Mouse (Mus musculus) midbrain, embryonic 16.5 days (tissue): ENCODE results near the gene Ifna15. TPM values are rescaled to one million over a fixed set of nuclear protein-coding genes. Genes with fewer than 3 reads are reported as not detected.

Experiments
- ATAC-seq: fragments of 200-750 bp; cut with Nextera tagmentation; 2 replicates; pipeline ENCODE4 v1.8.0; 2017; ENCODE audit warnings: moderate TSS enrichment
- H3K27ac ChIP-seq: fragments of 300-500 bp; sonication (generic); 2 replicates; pipeline ENCODE4 v1.5.1; 2014; ENCODE audit warnings: mild to moderate bottlenecking, low read length, mixed read lengths
- H3K27me3 ChIP-seq: fragments of 300-500 bp; sonication (generic); 2 replicates; pipeline ENCODE4 v1.6.1; 2014; ENCODE audit warnings: low read depth, low read length, mixed read lengths; ENCODE audit not compliant: control insufficient read depth, insufficient read depth
- H3K36me3 ChIP-seq: fragments of 300-500 bp; sonication (generic); 2 replicates; pipeline ENCODE4 v1.6.1; 2014; ENCODE audit warnings: mild to moderate bottlenecking, low read length, moderate library complexity, mixed read lengths; ENCODE audit not compliant: control insufficient read depth, insufficient read depth
- H3K4me1 ChIP-seq: fragments of 300-500 bp; sonication (generic); 2 replicates; pipeline ENCODE4 v1.6.1; 2014; ENCODE audit warnings: mild to moderate bottlenecking, low read length, mixed read lengths; ENCODE audit not compliant: control insufficient read depth, insufficient read depth
- H3K4me2 ChIP-seq: fragments of 300-500 bp; sonication (generic); 2 replicates; pipeline ENCODE4 v1.6.1; 2014; ENCODE audit warnings: mild to moderate bottlenecking, low read length, mixed read lengths
- H3K4me3 ChIP-seq: fragments of 300-500 bp; sonication (generic); 2 replicates; pipeline ENCODE4 v1.5.1; 2014; ENCODE audit warnings: low read depth, mild to moderate bottlenecking, low read length, moderate library complexity, mixed read lengths
- H3K9ac ChIP-seq: fragments of 300-500 bp; sonication (generic); 2 replicates; pipeline ENCODE4 v1.6.1; 2014; ENCODE audit warnings: low read depth, low read length, mixed read lengths
- H3K9me3 ChIP-seq: fragments of 300-500 bp; sonication (generic); replicated peaks from 2 replicates; pipeline ENCODE4 v1.6.1; 2014; ENCODE audit warnings: mild to moderate bottlenecking, low read length, mixed read lengths; ENCODE audit not compliant: control insufficient read depth, poor library complexity, severe bottlenecking
- WGBS: fragments of 180-500 bp; shearing (Covaris S2); extraction: QIAGEN DNeasy Blood & Tissue Kit; methylation state at CpG from one replicate; pipeline ENCODE4 v1.1.7; 2014; 5-methylcytosine and 5-hydroxymethylcytosine counted together
- polyA plus RNA-seq: library from polyadenylated mRNA; unstranded; fragments of >200 nt; fragmentation: Nextera tagmentation; extraction: Ambion mirVana; gene quantifications from 2 replicates; pipeline ENCODE4 v1.2.1, GENCODE M21; 2015

Gene Ifna15
- polyA plus RNA-seq, 1 experiment from 2014 or later: not detected

- ATAC-seq: no peak
- 81% methylated on average over 7 of the region's 7 CpGs for WGBS
- no peak overlapping the region for H3K4me2 ChIP-seq
- no peaks in the 10 kb centered on the region for H3K9me3 ChIP-seq
- H3K9ac ChIP-seq: no peak overlapping the region
- no peaks in the 10 kb centered on the region for H3K36me3 ChIP-seq
- no peak overlapping the region for H3K4me3 ChIP-seq
- H3K27ac ChIP-seq: no peak overlapping the region
- H3K4me1 ChIP-seq: no peaks in the 10 kb centered on the region
- H3K27me3 ChIP-seq: no peaks in the 10 kb centered on the region
Measured at GRCm38 (mm10) chr4:88536640-88537039, 21.4 kb downstream of the Ifna15 start.

GRCm38 (mm10) chr4:88535742-88536141 lies 22.3 kb downstream of the Ifna15 start:
- H3K4me3 ChIP-seq: no peak overlapping the region
- H3K9me3 ChIP-seq: no peaks in the 10 kb centered on the region
- H3K27me3 ChIP-seq: no peaks in the 10 kb centered on the region
- no peak for ATAC-seq
- H3K27ac ChIP-seq: no peak overlapping the region
- H3K9ac ChIP-seq: no peak overlapping the region
- H3K36me3 ChIP-seq: no peaks in the 10 kb centered on the region
- no peaks in the 10 kb centered on the region for H3K4me1 ChIP-seq
- WGBS: 92% methylated on average over 1 of the region's 1 CpGs
- H3K4me2 ChIP-seq: no peak overlapping the region

- H3K9ac ChIP-seq: no peak overlapping the region
- no peak overlapping the region for H3K27ac ChIP-seq
- WGBS: 84% methylated on average over 1 of the region's 1 CpGs
- H3K27me3 ChIP-seq: no peaks in the 10 kb centered on the region
- H3K4me3 ChIP-seq: no peak overlapping the region
- H3K36me3 ChIP-seq: no peaks in the 10 kb centered on the region
- no peaks in the 10 kb centered on the region for H3K4me1 ChIP-seq
- H3K9me3 ChIP-seq: no peaks in the 10 kb centered on the region
- ATAC-seq: no peak
- no peak overlapping the region for H3K4me2 ChIP-seq
Measured at GRCm38 (mm10) chr4:88534903-88535302, 23.1 kb downstream of the Ifna15 start.

DNA sequence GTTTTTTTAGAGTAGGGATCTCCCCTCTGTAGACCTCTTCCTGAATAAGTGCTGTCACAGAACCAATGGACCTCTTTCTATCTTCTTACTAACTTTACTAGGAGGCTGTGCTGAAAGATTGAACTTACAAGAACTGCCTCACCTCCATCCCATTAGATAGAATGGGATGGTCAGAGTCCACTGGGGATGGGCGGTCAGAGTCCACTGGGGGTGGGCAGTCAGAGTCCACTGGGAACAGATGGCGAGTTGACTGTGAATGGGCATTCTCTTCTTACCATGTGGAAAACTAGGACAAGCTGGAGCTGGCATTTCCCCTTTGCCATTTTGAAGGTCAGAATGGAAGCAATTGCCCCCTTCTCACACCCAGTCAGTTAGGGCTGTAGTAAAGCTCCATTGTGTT lies 24.5 kb downstream of the Ifna15 start:
- Histone ChIP-seq H3K9ac (no peak overlapping the region), H3K27ac (no peak overlapping the region), H3K4me1 (no peaks in the 10 kb centered on the region), H3K27me3 (no peaks in the 10 kb centered on the region), H3K4me2 (no peak overlapping the region), H3K4me3 (no peak overlapping the region), H3K9me3 (no peaks in the 10 kb centered on the region), H3K36me3 (no peaks in the 10 kb centered on the region)
- WGBS: 94% methylated on average over 2 of the region's 2 CpGs
- ATAC-seq: no peak

DNA sequence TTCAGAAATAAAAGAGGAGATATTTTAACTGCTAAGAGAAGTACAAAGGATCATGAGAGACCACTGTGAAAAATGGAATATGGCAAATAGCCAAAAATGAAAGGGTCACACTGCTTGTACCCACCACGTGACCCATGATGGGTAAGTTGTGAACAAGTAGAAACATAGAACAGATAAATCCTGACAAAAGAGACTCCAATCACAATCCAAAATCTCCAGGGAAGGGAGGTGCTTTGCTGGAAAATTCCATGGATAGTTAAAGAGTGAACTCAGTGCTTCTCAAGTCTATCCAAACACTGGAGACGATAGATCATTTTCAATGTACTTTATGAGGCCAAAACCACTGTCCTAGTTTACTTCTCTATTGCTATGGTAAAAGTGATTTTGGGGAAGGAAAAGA lies 27.2 kb downstream of the Ifna15 start:
- Histone ChIP-seq H3K4me1 (no peaks in the 10 kb centered on the region), H3K27me3 (no peaks in the 10 kb centered on the region), H3K27ac (no peak overlapping the region), H3K36me3 (no peaks in the 10 kb centered on the region), H3K4me3 (no peak overlapping the region), H3K4me2 (no peak overlapping the region), H3K9ac (no peak overlapping the region), H3K9me3 (no peaks in the 10 kb centered on the region)
- WGBS: 84% methylated on average over 2 of the region's 2 CpGs
- no peak for ATAC-seq

- no peaks in the 10 kb centered on the region for H3K36me3 ChIP-seq
- no peaks in the 10 kb centered on the region for H3K4me1 ChIP-seq
- H3K4me2 ChIP-seq: no peak overlapping the region
- no peak overlapping the region for H3K27ac ChIP-seq
- H3K27me3 ChIP-seq: no peaks in the 10 kb centered on the region
- H3K9ac ChIP-seq: no peak overlapping the region
- no peaks in the 10 kb centered on the region for H3K9me3 ChIP-seq
- 73% methylated on average over 4 of the region's 4 CpGs for WGBS
- no peak overlapping the region for H3K4me3 ChIP-seq
- no peak for ATAC-seq
Measured at GRCm38 (mm10) chr4:88530271-88530670, 27.8 kb downstream of the Ifna15 start.

DNA sequence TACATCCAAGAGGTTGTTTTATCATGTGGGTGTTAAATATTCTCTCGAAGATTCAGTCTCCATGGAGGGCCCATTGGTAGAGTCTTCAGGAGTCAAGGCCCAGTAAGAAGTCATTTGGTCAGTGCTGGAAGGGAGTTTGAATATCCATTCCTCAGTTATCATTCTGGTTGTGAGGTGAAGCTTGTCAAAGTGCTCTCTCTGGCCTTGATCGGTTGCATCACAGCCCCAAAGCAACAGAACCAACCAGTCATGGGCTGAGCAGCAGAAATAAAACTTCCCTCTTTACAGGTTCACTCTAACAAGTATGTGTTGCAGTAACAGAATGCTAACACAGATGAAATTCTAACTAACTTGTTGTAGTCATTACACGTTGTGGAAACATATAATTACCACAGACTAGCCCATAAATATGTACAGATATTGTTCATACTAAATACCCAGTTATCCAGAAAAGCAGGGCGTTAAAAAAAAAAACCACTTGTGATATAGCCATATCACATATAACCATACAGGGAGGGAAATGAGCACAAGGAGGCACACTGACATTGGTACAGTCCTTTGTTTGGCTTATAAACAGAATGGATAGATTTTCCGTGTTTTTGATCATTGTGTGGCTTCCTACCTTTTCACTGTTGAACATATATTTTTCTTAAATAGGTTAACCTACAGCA lies 31.5 kb downstream of the Ifna15 start:
- Histone ChIP-seq H3K27ac (no peak overlapping the region), H3K9ac (no peak overlapping the region), H3K36me3 (no peaks in the 10 kb centered on the region), H3K4me2 (no peak overlapping the region), H3K4me3 (no peak overlapping the region), H3K27me3 (no peaks in the 10 kb centered on the region), H3K4me1 (no peaks in the 10 kb centered on the region), H3K9me3 (no peaks in the 10 kb centered on the region)
- ATAC-seq: no peak
- WGBS: 86% methylated on average over 5 of the region's 5 CpGs

- WGBS: 81% methylated on average over 3 of the region's 3 CpGs
- H3K4me3 ChIP-seq: no peak overlapping the region
- no peaks in the 10 kb centered on the region for H3K9me3 ChIP-seq
- ATAC-seq: no peak
- H3K4me2 ChIP-seq: no peak overlapping the region
- no peaks in the 10 kb centered on the region for H3K36me3 ChIP-seq
- no peaks in the 10 kb centered on the region for H3K27me3 ChIP-seq
- H3K4me1 ChIP-seq: no peaks in the 10 kb centered on the region
- no peak overlapping the region for H3K27ac ChIP-seq
- H3K9ac ChIP-seq: no peak overlapping the region
Measured at GRCm38 (mm10) chr4:88525393-88525792, 32.7 kb downstream of the Ifna15 start.

DNA sequence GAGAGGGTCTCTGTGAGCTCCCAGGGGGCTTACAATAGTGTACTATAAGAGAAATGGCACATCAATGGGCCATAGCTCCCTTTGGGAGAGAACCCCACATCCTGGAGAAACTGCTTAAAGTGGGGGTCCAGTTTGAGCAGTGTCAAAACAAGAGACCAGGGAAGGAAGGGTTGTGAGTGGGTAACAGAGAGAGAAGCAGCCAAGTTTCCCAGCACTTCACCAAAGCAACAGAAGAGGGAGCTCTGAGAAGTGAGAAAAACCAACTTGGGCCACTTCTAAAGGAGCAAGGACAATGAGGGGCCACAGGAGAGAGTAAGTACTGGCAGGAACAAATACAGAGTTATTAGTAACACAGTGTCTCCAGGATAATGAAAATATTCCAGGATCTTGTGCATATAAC lies 34.8 kb downstream of the Ifna15 start:
- no peak overlapping the region for H3K9ac ChIP-seq
- ATAC-seq: no peak
- no peaks in the 10 kb centered on the region for H3K9me3 ChIP-seq
- no peaks in the 10 kb centered on the region for H3K4me1 ChIP-seq
- H3K4me3 ChIP-seq: no peak overlapping the region
- no peak overlapping the region for H3K27ac ChIP-seq
- H3K4me2 ChIP-seq: no peak overlapping the region
- no peaks in the 10 kb centered on the region for H3K36me3 ChIP-seq
- no peaks in the 10 kb centered on the region for H3K27me3 ChIP-seq
